Mouse (Mus musculus): ENCODE data around the gene Zranb3. TPM values are rescaled to one million over a fixed set of nuclear protein-coding genes. Genes with fewer than 3 reads are reported as not detected.

The Zranb3 gene
- 3.8 TPM for polyA plus RNA-seq (2014; fragmentation: Illumina TruSeq; extraction: RNeasy Lipid Tissue Mini Kit (QIAGEN cat#74804); ENCODE audit: low read depth, low replicate concordance)

DNA sequence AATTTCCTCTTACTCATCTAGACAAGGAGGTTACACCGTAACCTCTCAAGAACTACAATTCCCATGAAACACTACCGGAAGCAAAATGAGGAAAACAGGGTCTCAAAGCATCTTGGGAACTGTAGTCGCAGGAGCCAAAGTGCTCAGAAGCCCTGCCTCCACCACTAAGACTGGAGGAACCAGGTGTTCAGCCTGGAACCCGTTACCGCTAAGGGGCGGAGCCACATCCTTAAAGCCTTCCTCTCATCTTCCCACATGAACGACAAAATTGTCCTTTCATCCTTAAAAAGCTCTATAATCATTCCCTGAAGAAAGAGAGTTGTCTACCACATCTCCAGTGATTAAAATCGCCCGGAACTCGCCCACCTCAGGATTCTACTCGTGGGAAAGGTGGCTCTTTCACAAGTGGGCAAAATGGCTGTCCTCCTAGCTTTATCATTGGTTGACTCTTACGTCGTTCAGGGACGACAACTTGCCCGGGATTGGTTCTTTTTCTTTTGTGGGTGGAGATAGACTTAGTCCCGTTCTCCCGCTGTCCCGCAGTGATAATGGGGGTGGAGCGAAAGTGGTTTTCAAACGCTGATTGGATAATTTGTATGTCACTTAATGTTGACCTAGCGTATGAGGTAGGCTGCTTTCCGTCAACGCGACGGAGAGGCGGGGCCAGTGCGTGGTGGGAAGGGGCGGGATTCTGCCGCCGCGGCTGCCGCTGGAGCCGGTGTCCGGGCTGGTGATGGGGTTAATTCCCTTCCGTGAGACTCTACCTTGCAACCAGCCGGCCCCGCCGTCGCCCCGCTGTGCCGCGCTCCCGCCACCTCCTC lies at the start of gene Zranb3, which contains the start of gene R3hdm1:
TSS of gene Zranb3 (minus strand) at position 407 of the 821 bp plus-strand sequence.
TSS of gene R3hdm1 (plus strand) at position 661 of the 821 bp plus-strand sequence.

Other genes starting within 250 kb of the Zranb3 start
- not detected for gene Map3k19, start 248.0 kb downstream of the Zranb3 start, polyA plus RNA-seq (2014; fragmentation: Illumina TruSeq; extraction: RNeasy Lipid Tissue Mini Kit (QIAGEN cat#74804); ENCODE audit: low read depth, low replicate concordance)
- 33.3 TPM for gene Rab3gap1, start 234.3 kb downstream of the Zranb3 start, polyA plus RNA-seq (2014; fragmentation: Illumina TruSeq; extraction: RNeasy Lipid Tissue Mini Kit (QIAGEN cat#74804); ENCODE audit: low read depth, low replicate concordance)
- 52.1 TPM for gene R3hdm1, start 254 bp upstream of the Zranb3 start, polyA plus RNA-seq (2014; fragmentation: Illumina TruSeq; extraction: RNeasy Lipid Tissue Mini Kit (QIAGEN cat#74804); ENCODE audit: low read depth, low replicate concordance)
- gene Ubxn4, start 140.9 kb upstream of the Zranb3 start, polyA plus RNA-seq (2014; fragmentation: Illumina TruSeq; extraction: RNeasy Lipid Tissue Mini Kit (QIAGEN cat#74804); ENCODE audit: low read depth, low replicate concordance): 40.2 TPM
- 0.31 TPM for gene Lct, start 225.3 kb upstream of the Zranb3 start, polyA plus RNA-seq (2014; fragmentation: Illumina TruSeq; extraction: RNeasy Lipid Tissue Mini Kit (QIAGEN cat#74804); ENCODE audit: low read depth, low replicate concordance)

All from heart, adult 10 weeks (tissue).